Mouse (Mus musculus) fibroblast of lung, adult 2 months (primary cell): ENCODE results near the gene Padi2.

Experiments used
- DNase-seq: peaks from one replicate; pipeline ENCODE4 v3.0.0-alpha.2; 2011; ENCODE audit warnings: low read depth

The Padi2 gene

DNA sequence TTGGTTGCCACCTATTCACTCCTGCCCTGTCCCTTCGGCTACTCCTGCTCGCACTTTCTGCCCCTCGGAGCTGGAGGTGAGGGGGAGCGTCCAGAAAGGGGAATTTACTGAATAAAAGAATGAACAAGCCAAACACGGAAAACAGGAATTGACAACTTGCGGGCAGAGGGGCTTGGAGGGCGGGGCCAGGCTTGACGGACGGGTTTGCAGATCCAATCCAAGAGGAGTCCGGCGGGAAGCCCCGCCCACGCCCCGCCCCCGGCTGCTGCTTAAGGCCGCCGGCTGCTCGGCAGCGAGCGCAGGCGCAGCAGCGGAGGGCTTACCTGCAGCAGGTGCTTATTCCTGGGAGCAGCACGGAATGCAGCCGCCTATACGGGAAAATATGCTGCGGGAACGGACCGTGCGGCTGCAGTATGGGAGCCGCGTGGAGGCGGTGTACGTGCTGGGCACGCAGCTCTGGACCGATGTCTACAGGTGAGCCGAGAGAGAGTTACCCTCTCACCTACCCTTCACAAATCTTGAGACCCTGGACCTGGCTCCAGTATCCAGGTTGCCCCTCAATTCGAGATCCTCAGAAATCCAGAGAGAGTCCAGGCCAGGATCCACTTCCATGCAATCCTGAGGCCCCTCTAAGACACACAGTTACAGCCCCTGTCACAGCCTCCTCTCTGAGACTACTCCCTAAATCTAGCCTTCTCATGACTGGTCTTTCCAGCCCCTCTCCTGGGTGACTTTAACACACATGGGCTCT is at the start of gene Padi2:
TSS of gene Padi2 (plus strand) at position 269 of the 751 bp plus-strand sequence.
- no peak for DNase-seq

DNA sequence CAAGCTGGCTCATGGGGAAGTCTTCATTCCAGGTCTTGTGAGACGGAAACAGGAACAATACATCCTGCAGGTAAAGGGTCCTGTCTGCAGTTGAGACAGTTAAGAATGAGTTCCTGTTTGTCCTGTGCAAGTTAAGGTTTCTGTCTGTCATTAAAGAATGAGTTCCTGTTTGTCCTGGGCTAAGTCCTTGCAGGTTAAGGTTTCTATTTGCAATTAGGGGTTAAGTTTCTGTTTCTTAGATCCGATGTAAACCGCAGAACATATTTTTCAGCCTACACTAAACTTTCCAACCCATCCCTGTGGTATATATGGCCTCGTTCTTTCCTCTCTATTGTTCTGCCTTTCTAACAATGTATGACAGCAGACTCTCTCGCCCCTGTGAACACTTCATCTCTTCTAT is 49.1 kb upstream of the Padi2 start:
- DNase-seq = no peak

DNA sequence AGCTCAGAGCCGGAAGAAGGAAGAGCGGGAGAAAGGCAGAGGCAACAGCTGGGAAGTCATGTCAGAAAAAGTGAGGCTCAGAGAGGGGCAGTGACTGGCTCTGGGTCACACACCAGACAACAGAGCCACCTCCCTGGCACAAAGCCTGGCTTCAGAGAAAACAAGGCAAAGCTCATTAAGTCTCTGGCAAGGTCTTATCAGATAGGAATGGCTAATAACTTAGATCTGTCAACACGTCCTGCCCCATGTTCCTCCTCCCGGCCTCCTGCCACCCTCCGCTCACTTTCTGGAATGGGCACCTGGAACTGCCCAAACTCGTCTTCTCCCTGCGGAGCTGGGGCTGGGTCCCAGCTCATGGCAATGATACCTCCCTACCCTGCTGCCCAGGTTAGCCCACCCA is 48.3 kb upstream of the Padi2 start:
- no peak for DNase-seq

DNA sequence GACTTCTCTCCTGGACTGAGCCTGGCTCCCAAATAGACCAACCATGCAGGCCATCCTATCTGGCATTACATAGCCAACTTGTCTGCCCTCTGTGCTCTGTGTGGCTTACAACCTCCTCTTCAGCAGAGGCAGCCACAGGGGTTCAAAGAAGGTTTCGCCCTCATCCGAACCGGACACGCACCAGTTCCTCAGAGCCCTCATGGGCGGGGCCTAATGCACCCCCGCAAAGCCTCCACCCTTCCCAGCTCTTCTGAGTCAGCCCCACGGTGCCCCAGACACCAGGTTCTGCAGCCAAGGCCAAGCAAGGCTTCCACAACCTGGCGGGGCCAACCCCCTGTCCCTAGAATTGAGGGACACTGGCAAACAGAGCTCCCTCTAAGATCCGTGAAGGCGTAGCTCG is 46.9 kb upstream of the Padi2 start:
- DNase-seq = no peak

DNA sequence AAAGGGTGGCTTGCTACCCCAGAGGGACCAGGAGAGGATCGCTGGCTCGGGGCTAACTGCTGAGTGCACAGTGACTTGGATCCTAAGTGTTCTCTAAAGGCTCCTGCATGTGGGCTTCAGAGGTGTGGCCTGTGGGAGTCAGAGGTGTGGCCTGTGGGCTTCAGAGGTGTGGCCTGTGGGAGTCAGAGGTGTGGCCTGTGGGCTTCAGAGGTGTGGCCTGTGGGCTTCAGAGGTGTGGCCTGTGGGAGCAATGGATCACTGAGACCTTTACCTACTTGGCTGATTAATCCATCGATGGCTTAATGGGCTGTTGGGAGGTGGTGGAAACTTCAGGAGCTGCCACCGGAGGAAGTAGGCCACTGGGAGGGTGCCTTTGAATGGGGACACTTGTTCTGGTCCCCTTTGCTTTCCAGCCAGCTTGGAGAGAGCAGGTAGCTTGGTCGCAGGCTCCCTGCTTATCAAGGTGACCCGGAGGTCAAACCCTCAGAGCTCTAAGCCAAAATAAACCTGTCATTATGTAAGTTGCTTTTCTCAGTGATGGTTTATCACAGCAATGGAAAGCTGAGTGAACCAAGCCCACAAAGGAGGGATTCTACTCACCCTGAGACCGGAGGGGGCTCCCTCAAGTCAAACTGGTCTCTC is 45.9 kb upstream of the Padi2 start:
- no peak for DNase-seq

DNA sequence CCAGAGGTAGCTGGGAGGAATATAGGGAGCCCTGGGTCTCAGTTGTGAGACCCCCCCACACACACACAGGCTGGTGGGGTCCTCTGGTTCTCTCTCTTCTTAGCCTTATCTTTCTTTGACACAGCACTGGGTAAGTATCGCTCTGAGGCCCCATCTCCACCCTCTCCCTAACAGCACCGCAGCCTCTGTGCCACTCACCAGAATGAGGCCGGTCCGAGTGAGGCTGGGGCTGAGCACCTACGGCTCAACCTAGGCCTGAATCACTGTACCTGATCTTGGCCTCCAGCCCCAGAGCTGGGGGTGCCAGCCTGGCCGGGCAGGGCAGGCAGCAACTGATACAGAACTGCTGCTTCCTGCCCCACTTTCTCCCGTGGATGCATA is 45.4 kb upstream of the Padi2 start:
- DNase-seq = no peak

DNA sequence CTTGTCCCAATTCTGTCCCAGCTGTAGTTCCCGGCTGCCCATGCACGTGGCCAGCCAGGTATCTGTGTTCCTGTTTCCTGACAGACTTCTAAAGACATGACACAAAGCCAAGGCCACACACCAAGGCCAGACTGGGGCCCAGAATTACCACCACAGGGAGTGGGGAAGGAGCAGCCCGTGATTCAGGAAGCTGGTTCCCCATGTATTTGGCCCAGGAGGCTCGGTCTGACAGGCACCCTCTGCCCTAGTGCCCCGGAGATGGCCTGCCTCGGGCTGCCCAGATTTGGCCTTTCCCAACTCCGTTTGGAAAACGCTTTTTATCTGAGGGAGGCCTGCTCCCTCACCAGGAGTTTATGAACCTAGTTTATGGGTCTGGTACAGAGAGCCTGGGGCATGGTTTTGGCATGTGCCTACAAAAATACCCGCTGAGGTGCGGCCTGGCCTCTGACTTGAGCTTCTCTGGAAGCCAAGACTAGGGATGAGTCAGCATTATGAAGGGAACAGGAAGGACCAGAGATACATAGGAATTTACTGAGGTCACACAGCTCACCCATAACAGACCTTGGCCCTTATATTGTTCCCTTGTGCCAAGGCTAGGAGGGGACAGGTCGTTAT is 44.0 kb upstream of the Padi2 start:
- DNase-seq = peak; percentile 10

DNA sequence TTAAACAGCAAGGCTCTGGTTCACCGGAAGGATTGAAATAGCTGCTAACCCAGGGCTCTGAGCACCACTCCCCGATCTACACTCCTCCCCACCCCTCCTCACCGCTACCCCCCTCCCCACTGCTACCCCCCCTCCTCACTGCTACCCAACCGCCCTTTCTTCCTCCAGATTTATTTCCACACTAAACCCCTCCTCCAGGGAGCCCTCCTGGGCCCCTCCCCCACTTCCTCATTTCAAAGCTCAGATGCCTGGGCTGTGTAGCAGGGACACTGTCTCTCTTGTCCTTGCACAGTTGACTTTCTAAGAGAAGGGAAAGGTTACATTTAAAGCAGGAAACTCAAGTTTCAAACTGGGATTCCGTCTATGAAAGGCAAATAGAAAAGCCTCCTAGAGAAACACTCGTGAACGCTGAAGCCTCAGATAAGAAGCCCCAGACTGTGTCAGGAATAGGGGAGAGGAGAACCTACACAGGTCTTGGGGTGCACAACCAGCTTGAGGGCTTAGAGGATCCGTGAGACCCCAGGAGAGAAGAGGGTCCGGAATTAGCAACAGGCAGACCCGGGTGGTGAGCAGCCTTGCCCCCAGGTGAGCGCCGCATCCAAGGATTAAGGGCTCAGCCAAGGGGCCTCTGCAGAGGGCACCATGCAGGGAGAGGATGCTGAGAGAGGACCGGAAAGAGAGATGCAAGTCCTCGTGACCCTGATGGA is 37.5 kb upstream of the Padi2 start:
- DNase-seq = no peak

DNA sequence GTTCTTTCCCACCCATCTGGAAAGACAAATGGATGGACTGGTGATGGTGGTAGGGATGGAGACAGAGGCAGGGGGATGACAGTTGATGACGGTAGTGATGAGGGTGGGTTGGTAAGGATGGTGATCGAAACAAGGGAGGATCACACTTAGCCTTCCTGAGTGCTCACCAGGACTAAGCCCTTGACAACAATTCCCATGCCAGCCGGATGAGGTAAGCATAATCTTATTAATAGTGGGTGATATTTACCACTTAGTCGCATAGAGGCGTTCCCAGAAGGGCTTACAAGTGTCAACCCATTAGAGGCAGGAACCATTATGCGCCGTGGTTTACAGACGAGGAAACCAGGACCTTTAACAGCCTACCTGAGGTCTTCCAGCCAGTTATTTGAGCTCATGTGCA is 36.2 kb upstream of the Padi2 start:
- no peak for DNase-seq

DNA sequence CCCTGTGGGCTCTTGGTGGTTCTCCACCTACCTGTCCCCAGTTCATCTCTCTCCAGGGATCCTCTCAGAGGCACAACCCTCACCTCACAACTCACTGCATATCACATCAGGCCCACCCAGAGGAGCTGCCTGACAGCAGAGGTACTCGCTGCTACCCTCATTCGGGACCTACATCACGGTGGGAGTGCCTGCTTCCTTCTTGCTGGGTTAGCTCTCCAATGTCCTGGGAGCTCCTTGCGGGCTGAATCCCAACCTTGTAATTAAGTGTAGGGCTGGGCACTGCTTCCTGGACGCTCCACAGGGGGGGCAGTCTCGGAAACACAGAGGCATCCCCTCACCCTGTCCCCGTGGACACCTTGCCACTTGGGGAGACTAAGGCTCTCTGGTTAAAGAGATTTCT is 35.3 kb upstream of the Padi2 start:
- no peak for DNase-seq

DNA sequence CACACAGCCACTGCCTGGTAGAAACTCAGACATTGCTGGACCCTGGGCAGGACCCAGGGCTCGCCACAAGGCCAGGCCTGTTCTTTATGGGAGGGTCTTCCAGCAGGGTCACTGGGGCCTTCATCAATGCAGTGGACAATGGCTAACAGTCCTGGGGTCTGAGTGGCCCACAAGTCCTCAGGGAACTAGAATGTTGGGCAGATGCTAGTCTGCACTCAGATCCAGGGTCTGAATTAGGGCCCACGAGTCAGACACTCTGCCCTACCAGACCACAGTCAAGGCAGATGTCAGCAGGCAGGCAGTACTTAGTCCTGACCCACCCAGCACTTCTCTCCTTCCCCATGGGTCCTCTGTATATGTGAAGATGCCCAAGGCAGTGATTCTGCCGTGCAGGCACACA is 34.8 kb upstream of the Padi2 start:
- no peak for DNase-seq

DNA sequence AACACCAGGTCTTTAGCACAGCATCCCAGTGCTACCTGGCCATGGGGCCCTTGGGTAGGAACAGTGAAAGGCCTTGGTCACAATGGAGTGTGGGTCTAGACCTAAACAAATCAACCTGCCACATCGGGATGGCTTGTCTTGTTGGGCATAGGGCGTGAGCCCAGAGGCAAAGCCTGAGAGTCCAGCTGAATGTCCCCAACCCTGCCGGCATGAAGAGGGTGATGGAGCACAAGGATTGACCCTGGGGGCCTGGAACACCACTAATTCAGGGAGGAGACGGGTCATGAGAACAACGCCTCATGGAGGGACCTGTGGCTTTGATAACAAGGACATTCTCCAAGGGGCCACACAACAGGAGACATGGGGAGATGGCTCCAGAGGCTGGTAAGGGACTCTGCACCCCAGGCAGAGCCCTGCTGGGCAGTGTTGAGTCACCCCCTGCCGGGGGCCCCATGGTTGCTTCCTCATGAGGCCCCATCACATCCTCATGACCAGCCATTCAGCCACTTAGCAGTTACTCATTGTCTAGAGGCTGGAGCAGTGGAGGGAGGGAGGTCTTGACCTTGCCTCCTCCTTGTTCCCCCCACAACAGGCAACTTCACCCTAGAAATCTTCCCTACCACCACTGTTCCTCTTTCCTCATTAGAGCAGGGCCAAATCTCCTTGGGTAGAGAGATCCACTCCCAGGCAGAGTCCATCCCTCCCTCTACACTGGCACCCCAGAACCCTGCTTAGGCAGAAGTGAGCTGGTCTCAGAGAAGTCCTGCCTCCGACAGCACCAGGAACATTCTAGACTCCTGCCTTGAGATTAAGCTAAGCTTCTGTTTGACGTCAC is 34.1 kb upstream of the Padi2 start:
- DNase-seq = no peak

DNA sequence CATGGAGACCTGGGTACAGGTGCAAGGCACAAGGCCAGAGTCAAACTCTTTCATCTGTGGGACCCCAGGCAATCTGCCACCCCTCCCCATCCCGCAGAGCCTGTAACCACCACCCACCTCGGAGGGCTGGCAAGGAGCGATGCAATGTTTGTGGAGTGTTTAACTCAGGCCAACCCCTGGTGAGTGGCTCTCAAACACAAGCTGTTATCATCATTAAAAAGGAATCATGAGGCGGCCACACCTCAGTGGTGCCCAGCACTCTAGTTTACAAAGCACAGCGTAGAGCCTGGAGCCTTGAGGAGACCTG is 33.5 kb upstream of the Padi2 start:
- DNase-seq = no peak

DNA sequence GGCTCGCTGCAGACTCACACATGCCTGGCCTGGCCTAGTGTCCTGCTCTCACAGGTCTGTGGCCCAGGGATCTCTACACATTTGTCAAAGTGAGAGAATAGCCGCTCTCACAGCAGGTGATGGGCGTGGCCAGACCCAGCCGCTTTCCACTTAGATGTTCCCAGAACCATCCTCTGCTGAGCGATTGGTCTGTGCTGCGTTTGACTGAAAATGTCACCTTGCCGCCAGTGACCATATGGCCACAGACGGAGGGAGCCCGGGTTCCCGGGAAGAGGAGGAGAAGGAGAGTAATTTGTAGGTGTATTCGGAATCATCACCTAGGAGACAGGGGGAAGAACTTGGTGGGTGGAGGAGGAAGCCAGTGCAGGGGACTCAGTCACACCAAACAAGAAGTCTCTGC is 33.1 kb upstream of the Padi2 start:
- DNase-seq = no peak

DNA sequence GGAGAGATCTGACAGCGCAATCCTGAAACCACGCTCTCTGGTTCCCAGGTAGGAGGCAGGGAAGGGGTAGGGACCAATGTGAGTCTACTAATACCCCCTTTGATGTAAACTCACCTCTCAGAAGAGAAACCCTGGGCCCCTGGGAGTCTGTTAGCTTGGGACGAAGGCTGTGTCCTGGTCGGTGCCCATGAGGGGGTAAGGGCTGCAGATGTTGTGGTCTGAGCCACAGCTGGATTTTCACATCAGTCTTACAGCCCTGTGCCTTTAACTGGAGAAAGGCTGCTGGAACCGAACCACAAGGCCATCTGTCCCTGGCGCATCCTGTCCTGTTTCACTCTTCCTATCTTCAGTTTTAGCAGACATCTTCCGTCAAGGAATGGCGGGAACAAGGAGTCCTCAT is 30.0 kb upstream of the Padi2 start:
- DNase-seq = no peak

DNA sequence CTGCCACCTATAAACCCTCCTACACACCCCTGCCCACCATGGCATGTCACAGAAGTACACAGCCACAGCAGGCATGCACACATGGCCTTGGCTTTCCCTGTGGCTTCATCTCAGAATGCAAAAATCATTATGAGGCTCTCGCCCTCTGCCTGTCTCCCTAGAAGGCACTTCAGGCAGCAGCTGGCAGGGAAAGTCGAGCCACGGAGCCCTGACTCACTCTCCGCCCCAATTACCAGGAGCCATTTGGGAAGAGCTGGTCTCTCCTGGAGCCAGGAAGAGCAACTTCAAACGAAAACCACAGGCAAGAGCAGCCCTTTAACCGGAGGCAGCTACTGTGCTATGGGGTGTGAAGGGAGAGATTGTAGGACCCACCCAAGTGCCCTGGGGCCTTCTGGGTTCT is 29.5 kb upstream of the Padi2 start:
- no peak for DNase-seq

DNA sequence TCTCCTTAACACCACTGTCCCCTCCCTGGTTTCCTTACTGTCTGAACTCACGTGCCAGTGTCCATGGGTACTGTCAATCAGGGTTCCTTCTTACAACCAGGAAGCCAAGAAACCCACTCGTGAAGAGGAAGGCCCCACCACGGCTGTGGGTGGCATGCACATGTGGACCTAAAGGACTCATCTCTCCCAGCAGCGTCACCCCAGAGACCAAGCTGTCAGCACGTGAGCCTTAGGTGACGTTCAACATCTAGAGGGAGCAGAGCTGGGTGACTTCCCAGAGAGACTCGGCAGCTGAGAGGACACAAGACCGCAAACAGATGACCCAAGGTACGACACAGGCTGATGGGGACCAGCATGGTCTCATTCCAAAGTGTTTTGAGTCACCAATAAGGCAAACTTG is 28.7 kb upstream of the Padi2 start:
- DNase-seq = no peak

DNA sequence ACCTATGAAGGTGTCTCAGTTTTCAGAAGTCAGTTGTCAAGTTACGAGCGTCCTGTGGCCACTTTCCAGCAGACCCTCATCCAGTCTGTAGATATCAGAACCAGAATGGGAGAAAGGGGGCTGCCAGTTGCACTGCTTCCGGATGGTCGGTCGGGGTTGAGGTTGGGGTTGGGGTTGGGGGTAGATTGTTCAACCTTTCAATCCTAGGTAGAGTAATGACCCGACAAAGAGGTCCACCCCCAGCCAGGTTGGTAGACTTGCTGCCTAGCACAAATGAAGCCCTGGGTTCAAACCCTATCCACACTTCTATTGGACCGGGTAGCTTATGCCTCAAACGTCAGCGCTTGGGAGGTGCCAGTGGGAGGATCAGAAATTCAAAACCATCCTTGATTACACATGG is 27.5 kb upstream of the Padi2 start:
- DNase-seq = no peak

DNA sequence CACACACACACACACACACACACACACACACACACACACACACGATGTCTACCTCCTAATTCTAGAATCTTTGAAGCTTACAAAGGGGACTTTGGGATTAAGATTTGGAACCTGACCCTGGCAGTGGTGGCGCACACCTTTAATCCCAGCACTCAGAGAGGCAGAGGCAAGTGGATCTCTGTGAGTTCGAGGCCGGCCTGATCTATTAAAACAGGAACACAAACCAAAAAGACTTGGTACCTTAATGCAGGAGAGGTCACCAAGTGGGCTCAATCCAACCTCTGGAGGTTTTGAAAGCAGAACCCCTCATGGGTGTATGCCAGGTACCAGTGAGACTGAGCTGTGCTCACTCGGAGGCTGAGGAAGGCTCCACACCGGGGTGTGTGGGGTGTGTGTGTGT is 27.0 kb upstream of the Padi2 start:
- DNase-seq = no peak

DNA sequence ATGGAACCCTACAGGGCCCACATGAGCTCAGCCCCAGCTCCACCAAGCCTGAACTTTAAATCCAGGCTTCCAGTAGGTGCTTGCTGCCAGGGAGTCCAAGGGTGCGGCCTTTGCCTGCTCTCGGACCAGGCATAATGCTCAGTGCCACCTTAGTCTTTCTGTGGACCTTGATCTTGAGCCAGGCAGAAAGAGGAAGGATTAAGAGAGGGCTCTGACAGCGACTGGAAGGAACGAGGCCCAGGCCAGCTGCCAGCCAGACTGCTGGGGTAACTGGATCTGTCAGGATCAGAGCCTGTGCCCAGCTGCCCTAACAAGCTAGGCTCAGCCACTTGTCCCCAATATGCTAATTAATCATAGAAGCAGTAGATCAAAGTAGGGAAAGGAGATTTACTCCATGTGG is 26.4 kb upstream of the Padi2 start:
- DNase-seq = no peak

DNA sequence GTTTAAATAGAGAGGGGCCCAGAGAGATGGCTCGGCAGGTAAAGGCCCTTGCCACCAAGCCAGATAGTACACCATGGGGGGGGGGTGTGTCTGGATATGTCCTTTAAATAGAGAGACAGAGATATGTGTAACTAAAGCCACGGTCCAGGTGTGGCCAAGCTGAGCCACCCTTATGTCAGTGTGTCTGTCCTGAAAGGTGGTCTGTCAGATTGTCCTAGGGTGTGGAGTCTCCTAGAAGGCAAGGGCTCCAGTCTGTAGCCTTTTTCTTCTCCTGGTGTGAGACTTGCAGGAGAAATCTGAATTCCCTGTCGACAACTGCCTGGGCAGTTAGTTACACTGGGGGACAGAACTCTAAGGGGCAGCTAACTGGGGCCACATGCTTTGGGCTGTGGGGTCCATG is 25.9 kb upstream of the Padi2 start:
- DNase-seq = no peak

DNA sequence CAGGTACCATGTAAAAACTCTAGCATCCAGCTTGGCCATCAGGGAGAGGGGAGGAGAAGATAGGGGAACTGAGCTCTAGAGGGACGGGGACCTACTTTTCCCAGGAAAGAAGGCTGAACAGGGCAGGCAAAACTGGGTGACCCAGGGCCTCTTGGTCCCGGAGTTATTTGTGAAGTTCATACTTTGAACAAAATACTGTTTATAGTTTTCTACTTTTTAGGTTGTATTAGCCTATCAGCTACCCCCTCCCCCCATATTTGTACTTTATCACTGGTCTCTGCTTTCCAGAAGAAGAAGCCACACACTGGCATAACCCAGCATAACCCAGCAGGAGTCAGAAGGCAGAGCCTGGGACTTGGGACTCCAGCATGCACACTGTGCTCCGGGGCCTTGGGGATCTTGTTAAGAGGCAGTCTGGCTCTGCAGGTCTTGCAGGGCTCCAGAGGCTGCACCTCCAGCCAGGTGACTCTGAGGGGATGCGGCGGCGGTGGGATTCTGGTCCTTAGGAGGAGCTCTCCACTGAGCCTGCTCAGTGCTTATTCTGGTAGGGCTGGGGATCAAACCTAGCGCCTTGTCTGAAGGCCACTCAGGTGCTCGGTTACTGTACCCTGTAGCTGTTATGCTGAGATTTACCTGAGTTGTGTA is 25.0 kb upstream of the Padi2 start:
- DNase-seq = no peak
